Mouse (Mus musculus) bone marrow macrophage, adult 2 months (primary cell): ENCODE measurements around the gene Atg10.

Experiments used
- CTCF ChIP-seq: IDR thresholded peaks from 2 replicates; pipeline ENCODE4 v1.5.1; 2012; ENCODE audit warnings: low read depth, mild to moderate bottlenecking, low read length, moderate library complexity
- POLR2A ChIP-seq: IDR thresholded peaks from 2 replicates; pipeline ENCODE4 v1.6.1; 2012; ENCODE audit warnings: mild to moderate bottlenecking, low read depth, low read length, borderline replicate concordance

DNA sequence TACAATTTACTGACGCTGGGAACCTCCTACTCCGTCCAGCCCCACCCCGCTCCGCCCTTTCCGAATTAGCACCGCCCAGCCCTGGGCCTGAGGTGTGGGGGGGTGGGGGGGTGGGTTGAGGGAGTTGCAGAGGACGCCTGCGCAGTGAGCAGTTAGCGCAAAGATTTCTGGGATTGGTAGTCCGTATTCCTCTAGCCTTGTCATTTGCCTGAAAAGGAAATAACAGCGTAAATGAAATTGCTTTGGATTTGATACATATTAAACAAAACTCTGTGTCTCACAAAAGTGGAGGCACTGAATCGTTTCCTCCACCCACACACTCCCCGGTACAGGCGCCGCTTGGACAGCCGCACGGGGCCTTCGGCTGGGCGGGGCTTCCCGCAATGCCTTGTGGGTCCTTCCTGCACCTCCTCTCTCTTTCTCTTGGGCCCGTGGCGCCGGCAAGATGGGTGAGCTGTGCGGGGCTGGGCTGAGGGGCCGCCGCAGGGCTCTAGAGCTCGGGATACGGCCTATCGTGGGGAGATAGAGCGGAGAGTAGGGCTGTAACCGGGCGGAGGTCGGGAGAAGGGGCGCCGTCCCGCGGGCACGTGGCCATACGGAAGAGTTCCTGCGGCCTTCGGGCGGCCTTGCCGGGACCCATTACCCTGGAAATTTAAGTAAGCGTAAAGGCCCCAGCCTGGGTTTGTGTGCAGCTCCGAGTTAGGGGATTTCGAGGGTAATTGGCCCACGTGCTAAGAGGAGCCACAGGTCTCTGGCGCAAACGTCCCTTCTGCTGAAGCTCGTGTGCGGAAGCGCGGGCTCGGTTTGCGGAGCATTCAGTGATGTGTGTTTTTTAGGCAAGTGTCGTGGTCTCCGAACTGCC lies 300.8 kb downstream of the Atg10 start, which contains the start of gene Rps23:
- TF ChIP-seq CTCF (no peak), POLR2A (no peak; the same call in 1 of the 2 replicates)
